In the genomic region with DNA sequence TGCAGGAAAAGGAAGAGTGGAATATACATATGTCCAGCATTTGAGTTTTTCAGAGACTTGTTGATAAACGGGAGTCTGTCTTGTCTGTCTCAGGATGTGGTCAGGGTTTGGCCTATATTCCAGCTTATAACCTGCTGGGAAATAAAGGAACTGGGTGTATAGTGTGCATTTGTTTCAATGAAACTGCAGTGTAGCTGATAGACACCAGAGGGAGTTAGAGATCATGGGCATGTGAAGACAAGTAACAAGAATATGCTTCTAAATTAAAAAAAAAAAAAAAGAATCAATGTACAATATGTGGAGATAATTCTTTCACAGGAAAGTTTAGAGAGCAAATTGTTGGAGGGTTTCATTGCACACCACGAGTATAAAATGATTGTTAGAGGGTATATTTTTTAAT, we compare ENCODE assay signal across 13 mouse cellular contexts.
DNase-seq lines count a peak whose midpoint lies in the region; ATAC-seq and TF ChIP-seq lines count a peak whose summit lies in the region.
"Had no signal": no experiment of that assay in that cellular context is flagged by ENCODE, and none has a peak within 500 bp of the region (broad histone marks: within the 10 kb centered on the region; RNA-seq: fewer than 3 reads in every experiment).

No protein-coding gene starts in this region.

- no peaks in the 10 kb centered on the region for H3K27me3 ChIP-seq in heart, adult 2 months (ENCODE audit: control insufficient read depth, insufficient read depth, low read length)
- H3K27me3 ChIP-seq in liver, adult 2 months (ENCODE audit: control insufficient read depth, insufficient read depth, low read length) = no peaks in the 10 kb centered on the region
- H3K27me3 ChIP-seq in liver, embryonic 11.5 days (replicated peaks; ENCODE audit: control insufficient read depth, insufficient read depth, low read length) = no peaks in the 10 kb centered on the region
- H3K27me3 ChIP-seq: CH12.LX; hindbrain, embryonic 13.5 days; neural tube, embryonic 12.5 days had no signal

- TF ChIP-seq CTCF in heart, adult 2 months (IDR thresholded peaks at IDR 0.05) = peak; percentile 62
- no peak for TF ChIP-seq CTCF in liver, adult 2 months (IDR thresholded peaks at IDR 0.05; ENCODE audit: low read depth, low read length)

- 29% methylated on average over 2 of the region's 2 CpGs for WGBS in heart, adult 2 months
- 35% methylated on average over 2 of the region's 2 CpGs for WGBS in liver, adult 2 months
- WGBS in liver, embryonic 11.5 days = 40% methylated on average over 2 of the region's 2 CpGs

- H3K79me2 ChIP-seq in heart, adult 2 months (replicated peaks; ENCODE audit: control insufficient read depth, insufficient read depth, low read length) = no peaks in the 10 kb centered on the region
- no peaks in the 10 kb centered on the region for H3K79me2 ChIP-seq in liver, adult 2 months (ENCODE audit: control insufficient read depth, insufficient read depth, low read length)

- H3K9me3 ChIP-seq in liver, embryonic 11.5 days (ENCODE audit: control insufficient read depth, low read length) = no peaks in the 10 kb centered on the region
- no peaks in the 10 kb centered on the region for H3K9me3 ChIP-seq in ES-E14 (ENCODE audit: control insufficient read depth, insufficient read depth, low read depth, low read length)
- H3K9me3 ChIP-seq: hindbrain, embryonic 13.5 days; neural tube, embryonic 12.5 days had no signal

- in situ Hi-C loops in ES-E14 (cut with MboI; ENCODE audit: low sequenced_read_pairs in 2 of 2, unreplicated experiment in 2 of 2) = no loop called here

- no peak for ATAC-seq in liver, embryonic 11.5 days (replicated peaks; ENCODE audit: low FRiP score)
- ATAC-seq: activated CD4-positive, CD25-positive, alpha-beta regulatory T cell, adult 4 months had no signal

- no peaks in the 10 kb centered on the region for H3K36me3 ChIP-seq in heart, adult 2 months (ENCODE audit: control insufficient read depth, insufficient read depth, low read length)
- no peaks in the 10 kb centered on the region for H3K36me3 ChIP-seq in liver, adult 2 months (ENCODE audit: control insufficient read depth, insufficient read depth, low read length)
- no peaks in the 10 kb centered on the region for H3K36me3 ChIP-seq in liver, embryonic 11.5 days (ENCODE audit: control insufficient read depth, insufficient read depth, low read length)
- no peaks in the 10 kb centered on the region for H3K36me3 ChIP-seq in ES-E14 (ENCODE audit: control insufficient read depth, insufficient read depth, low read length, poor library complexity, severe bottlenecking)
- H3K36me3 ChIP-seq: hindbrain, embryonic 13.5 days; neural tube, embryonic 12.5 days had no signal

- H3K27ac ChIP-seq in heart, adult 2 months = no peak overlapping the region
- no peak overlapping the region for H3K27ac ChIP-seq in liver, adult 2 months (replicated peaks; ENCODE audit: insufficient read depth, low read depth, low read length)
- no peak overlapping the region for H3K27ac ChIP-seq in liver, embryonic 11.5 days (ENCODE audit: low read depth, low read length)
- no peak overlapping the region for H3K27ac ChIP-seq in ES-E14 (ENCODE audit: insufficient read depth, low read depth, low read length, poor library complexity, severe bottlenecking)
- H3K27ac ChIP-seq: hindbrain, embryonic 13.5 days; neural tube, embryonic 12.5 days had no signal

- DNase-seq in heart, adult 2 months = no peak
- no peak for DNase-seq in heart, adult 18-20 months
- DNase-seq in liver, adult 2 months (ENCODE audit: extremely low read depth, low read depth, low spot score) = peak; percentile 0
- no peak for DNase-seq in liver, embryonic 11.5 days (ENCODE audit: low spot score)
- DNase-seq in ES-E14 (ENCODE audit: low read depth, low spot score) = peak; percentile 4
- DNase-seq in layer of hippocampus, adult 9-10 months (ENCODE audit: low spot score) = peak; percentile 3
- DNase-seq in yolk sac, embryonic 10.5 days (ENCODE audit: low spot score) = no peak
- DNase-seq in B cell, adult 2 months = no peak
- DNase-seq: right cerebral cortex, postnatal 25 days had no signal

- no peak for TF ChIP-seq EP300 in heart, adult 2 months (IDR thresholded peaks at IDR 0.05; ENCODE audit: insufficient read depth, low read depth, low read length)

- intact Hi-C loops in heart, adult 2 months (cut with DNase I) = no loop called here

- no peak overlapping the region for H3K9ac ChIP-seq in heart, adult 2 months (ENCODE audit: low read depth, low read length)
- no peak overlapping the region for H3K9ac ChIP-seq in liver, adult 2 months (ENCODE audit: low read depth, low read length)
- no peak overlapping the region for H3K9ac ChIP-seq in liver, embryonic 11.5 days (ENCODE audit: low read depth, low read length)
- no peak overlapping the region for H3K9ac ChIP-seq in ES-E14 (ENCODE audit: insufficient read depth, low read depth, low read length, poor library complexity, severe bottlenecking)
- H3K9ac ChIP-seq: hindbrain, embryonic 13.5 days; neural tube, embryonic 12.5 days had no signal

- TF ChIP-seq POLR2A in heart, adult 2 months (IDR thresholded peaks at IDR 0.05; ENCODE audit: insufficient read depth, low read depth, low read length) = no peak
- TF ChIP-seq POLR2A in liver, adult 2 months (IDR thresholded peaks at IDR 0.05; ENCODE audit: extremely low read depth, insufficient read depth, low read length) = no peak

- H3K4me2 ChIP-seq in liver, embryonic 11.5 days = no peak overlapping the region
- H3K4me2 ChIP-seq: hindbrain, embryonic 13.5 days; neural tube, embryonic 12.5 days had no signal

- H3K4me1 ChIP-seq in heart, adult 2 months (ENCODE audit: control insufficient read depth, insufficient read depth, low read length) = no peaks in the 10 kb centered on the region
- H3K4me1 ChIP-seq in liver, adult 2 months (ENCODE audit: control insufficient read depth, insufficient read depth, low read length) = no peaks in the 10 kb centered on the region
- no peaks in the 10 kb centered on the region for H3K4me1 ChIP-seq in liver, embryonic 11.5 days (replicated peaks; ENCODE audit: control insufficient read depth, insufficient read depth, low read length)
- H3K4me1 ChIP-seq in ES-E14 (ENCODE audit: control insufficient read depth in 2 of 2, insufficient read depth in 2 of 2, low read length in 2 of 2, poor library complexity in 1 of 2) = no peaks in the 10 kb centered on the region
- H3K4me1 ChIP-seq: hindbrain, embryonic 13.5 days; neural tube, embryonic 12.5 days had no signal

- H3K4me3 ChIP-seq in heart, adult 2 months = no peak overlapping the region
- H3K4me3 ChIP-seq in liver, adult 2 months (ENCODE audit: insufficient read depth, low read depth, low read length) = no peak overlapping the region
- no peak overlapping the region for H3K4me3 ChIP-seq in liver, embryonic 11.5 days (ENCODE audit: low read depth, low read length)
- no peak overlapping the region for H3K4me3 ChIP-seq in ES-E14 (ENCODE audit: insufficient read depth in 1 of 2, low read depth in 1 of 2, low read length in 2 of 2, poor library complexity in 1 of 2, severe bottlenecking in 1 of 2)
- H3K4me3 ChIP-seq: hindbrain, embryonic 13.5 days; neural tube, embryonic 12.5 days had no signal

TF ChIP-seq in ES-E14, 5 proteins besides CTCF, POLR2A, EP300 and RAD21:
- 0 out of 2 replicates have a peak, but pooled peaks have one; percentile 12 for TF ChIP-seq ZNF384 (IDR thresholded peaks at IDR 0.05; ENCODE audit: low read depth, low read length)
- TF ChIP-seq ZC3H11A (IDR thresholded peaks at IDR 0.05; ENCODE audit: borderline replicate concordance, low read depth, low read length) = no peak

Comparison
In these comparisons a context has a peak if more than half of its experiments do, and no peak if none do; other contexts are left out.
1. DNase-seq: peak in liver, adult 2 months (single experiment), ES-E14 (single experiment) and layer of hippocampus, adult 9-10 months (single experiment); none in heart, adult 2 months (0 of 2), heart, adult 18-20 months (0 of 2), liver, embryonic 11.5 days (single experiment), yolk sac, embryonic 10.5 days (single experiment) and B cell, adult 2 months (0 of 2).